Mouse (Mus musculus) liver, embryonic 14.5 days (tissue): Measurements from ENCODE around the gene Kif26b. TPM values are rescaled to one million over a fixed set of nuclear protein-coding genes. Genes with fewer than 3 reads are reported as not detected.

Experiments
- ATAC-seq: fragments of 200-750 bp; cut with Nextera tagmentation; 2 replicates; pipeline ENCODE4 v1.8.0; 2017; ENCODE audit warnings: moderate number of reproducible peaks, mild to moderate bottlenecking, moderate library complexity; ENCODE audit not compliant: insufficient read depth
- DNase-seq, 3 experiments: peaks; one replicate each; pipeline ENCODE4 v3.0.0-alpha.2; 2012 to 2013; ENCODE audit warnings: low read depth in 3 of 3, low spot score in 3 of 3
- H3K27ac ChIP-seq: fragments of 300-500 bp; sonication (generic); 2 replicates; pipeline ENCODE4 v1.5.1; 2014; ENCODE audit warnings: moderate library complexity, mild to moderate bottlenecking, control low read depth, inconsistent platforms
- H3K27me3 ChIP-seq: fragments of 300-500 bp; sonication (generic); 2 replicates; pipeline ENCODE4 v1.6.1; 2014; ENCODE audit warnings: mild to moderate bottlenecking, low read length, moderate library complexity; ENCODE audit not compliant: control insufficient read depth, insufficient read depth
- H3K36me3 ChIP-seq: fragments of 300-500 bp; sonication (generic); replicated peaks from 2 replicates; pipeline ENCODE4 v1.6.1; 2014; ENCODE audit warnings: low read depth; ENCODE audit not compliant: control insufficient read depth, insufficient read depth
- H3K4me1 ChIP-seq, 2 experiments: fragments of 200-500 bp in 1 of 2; fragments of 300-500 bp in 1 of 2; sonication (generic) in 1 of 2; replicated peaks; 2 replicates each; pipeline ENCODE4 v1.6.1; 2012 to 2014; ENCODE audit warnings: antibody characterized with exemption in 1 of 2, inconsistent platforms in 1 of 2, low read length in 1 of 2; ENCODE audit not compliant: control insufficient read depth in 2 of 2, insufficient read depth in 2 of 2
- H3K4me2 ChIP-seq: fragments of 300-500 bp; sonication (generic); 2 replicates; pipeline ENCODE4 v1.6.1; 2014; ENCODE audit warnings: low read depth, mild to moderate bottlenecking, control low read depth, moderate library complexity
- H3K4me3 ChIP-seq, 2 experiments: fragments of 200-500 bp in 1 of 2; fragments of 300-500 bp in 1 of 2; sonication (generic) in 1 of 2; 2 replicates each; pipeline ENCODE4 v1.5.1; 2012 to 2014; ENCODE audit warnings: low read depth in 2 of 2, low read length in 2 of 2, mild to moderate bottlenecking in 2 of 2, control low read depth in 1 of 2, inconsistent platforms in 1 of 2, moderate library complexity in 1 of 2; ENCODE audit not compliant: insufficient read depth in 1 of 2
- H3K9ac ChIP-seq: fragments of 300-500 bp; sonication (generic); replicated peaks from 2 replicates; pipeline ENCODE4 v1.6.1; 2014; ENCODE audit warnings: mild to moderate bottlenecking, control low read depth, moderate library complexity
- H3K9me3 ChIP-seq: fragments of 300-500 bp; sonication (generic); 2 replicates; pipeline ENCODE4 v1.6.1; 2016; ENCODE audit warnings: low read length, mixed read lengths; ENCODE audit not compliant: control insufficient read depth
- CTCF ChIP-seq: IDR thresholded peaks from 2 replicates; pipeline ENCODE4 v1.5.1; 2016; ENCODE audit warnings: antibody characterized with exemption, low read depth, control low read depth
- EP300 ChIP-seq: IDR thresholded peaks from 2 replicates; pipeline ENCODE4 v1.6.1; 2016; ENCODE audit warnings: antibody characterized with exemption, low read depth
- WGBS: fragments of 180-500 bp; shearing (Covaris S2); extraction: QIAGEN DNeasy Blood & Tissue Kit; methylation state at CpG from one replicate; pipeline ENCODE4 v1.1.7; 2014; ENCODE audit not compliant: insufficient replicate concordance; 5-methylcytosine and 5-hydroxymethylcytosine counted together
- polyA plus RNA-seq, 2 experiments: library from polyadenylated mRNA; depleted of rRNA in 1 of 2; stranded (reverse) in 1 of 2; unstranded in 1 of 2; fragments of >200 nt; fragmentation: Nextera tagmentation in 1 of 2; extraction: Ambion mirVana in 1 of 2; gene quantifications; 2 replicates each; pipeline versions ENCODE4 v1.2.1 to v1.2.3; 2012 to 2014

Kif26b gene
- polyA plus RNA-seq, 2 experiments, result 0.01 to 0.07 TPM

GRCm38 (mm10) chr1:178708356-178708755, 179.4 kb downstream of the Kif26b start:
- no peaks in the 10 kb centered on the region for H3K36me3 ChIP-seq
- no peak overlapping the region for H3K4me3 ChIP-seq
- no peak overlapping the region for H3K9ac ChIP-seq
- no peak for TF ChIP-seq CTCF
- TF ChIP-seq EP300, result peak; percentile 45; the same call in 1 of the 2 replicates
- ATAC-seq (no peak), DNase-seq (peak in 2 of 3 experiments; percentile 17 to 35)
- H3K27ac ChIP-seq, result no peak overlapping the region
- peaks cover 22 to 44% of the 10 kb centered on the region in 2 experiments for H3K4me1 ChIP-seq
- 71% methylated on average over 1 of the region's 1 CpGs for WGBS
- H3K9me3 ChIP-seq, result no peaks in the 10 kb centered on the region
- no peak overlapping the region for H3K4me2 ChIP-seq
- H3K27me3 ChIP-seq, result no peaks in the 10 kb centered on the region

GRCm38 (mm10) chr1:178712189-178712873, 183.4 kb downstream of the Kif26b start:
- DNase-seq (peak; percentile 69 to 70 (median 70)), ATAC-seq (peak; percentile 98)
- Histone ChIP-seq H3K27me3 (no peaks in the 10 kb centered on the region), H3K9me3 (no peaks in the 10 kb centered on the region), H3K27ac (peak overlapping the region; percentile 59), H3K9ac (no peak overlapping the region), H3K36me3 (no peaks in the 10 kb centered on the region), H3K4me3 (no peak overlapping the region), H3K4me1 (peaks cover 25 to 47% of the 10 kb centered on the region in 2 experiments), H3K4me2 (peak overlapping the region; percentile 44)
- WGBS, result 18% methylated on average over 9 of the region's 9 CpGs
- TF ChIP-seq CTCF, result no peak
- peak; percentile 93 for TF ChIP-seq EP300

GRCm38 (mm10) chr1:178714209-178714608, 185.3 kb downstream of the Kif26b start:
- 81% methylated on average over 5 of the region's 5 CpGs for WGBS
- Histone ChIP-seq H3K27me3 (no peaks in the 10 kb centered on the region), H3K4me3 (no peak overlapping the region), H3K36me3 (no peaks in the 10 kb centered on the region), H3K9ac (no peak overlapping the region), H3K9me3 (no peaks in the 10 kb centered on the region), H3K4me2 (no peak overlapping the region), H3K27ac (no peak overlapping the region), H3K4me1 (peaks cover 16 to 31% of the 10 kb centered on the region in 2 experiments)
- no peak for TF ChIP-seq CTCF
- no peak for TF ChIP-seq EP300
- no peak for ATAC-seq
- DNase-seq, result no peak

- TF ChIP-seq CTCF (no peak), EP300 (no peak)
- no peak overlapping the region for H3K4me3 ChIP-seq
- H3K27ac ChIP-seq, result no peak overlapping the region
- H3K9ac ChIP-seq, result no peak overlapping the region
- no peaks in the 10 kb centered on the region for H3K9me3 ChIP-seq
- peaks cover 14 to 22% of the 10 kb centered on the region in 2 experiments for H3K4me1 ChIP-seq
- no peaks in the 10 kb centered on the region for H3K36me3 ChIP-seq
- no peak overlapping the region for H3K4me2 ChIP-seq
- H3K27me3 ChIP-seq, result no peaks in the 10 kb centered on the region
- no peak for DNase-seq
- ATAC-seq, result no peak
- 70% methylated on average over 2 of the region's 2 CpGs for WGBS
Observed at GRCm38 (mm10) chr1:178716411-178716810, 187.5 kb downstream of the Kif26b start.

- H3K9me3 ChIP-seq, result no peaks in the 10 kb centered on the region
- no peak overlapping the region for H3K9ac ChIP-seq
- no peak overlapping the region for H3K27ac ChIP-seq
- no peak overlapping the region for H3K4me2 ChIP-seq
- DNase-seq (no peak), ATAC-seq (no peak)
- TF ChIP-seq EP300, result no peak
- TF ChIP-seq CTCF, result no peak
- 40% methylated on average over 2 of the region's 2 CpGs for WGBS
- no peaks in the 10 kb centered on the region for H3K4me1 ChIP-seq
- H3K36me3 ChIP-seq, result no peaks in the 10 kb centered on the region
- no peak overlapping the region for H3K4me3 ChIP-seq
- no peaks in the 10 kb centered on the region for H3K27me3 ChIP-seq
Observed at GRCm38 (mm10) chr1:178720821-178721220, 191.9 kb downstream of the Kif26b start.
